Mouse (Mus musculus) stomach, postnatal 0 days (tissue): ENCODE measurements around the gene Ptpn6. TPM values are rescaled to one million over a fixed set of nuclear protein-coding genes. Genes with fewer than 3 reads are reported as not detected.

Experiments
- ATAC-seq: fragments of 200-750 bp; cut with Nextera tagmentation; 2 replicates; pipeline ENCODE4 v1.8.0; 2017; ENCODE audit not compliant: low FRiP score, low TSS enrichment
- DNase-seq: peaks from one replicate; pipeline ENCODE4 v3.0.0-alpha.2; 2016; ENCODE audit warnings: low spot score
- H3K27ac ChIP-seq: fragments of 300-500 bp; sonication (generic); replicated peaks from 2 replicates; pipeline ENCODE4 v1.5.1; 2014; ENCODE audit warnings: mild to moderate bottlenecking, control low read depth
- H3K27me3 ChIP-seq: fragments of 300-500 bp; sonication (generic); 2 replicates; pipeline ENCODE4 v1.6.1; 2014; ENCODE audit warnings: low read length; ENCODE audit not compliant: control insufficient read depth, insufficient read depth
- H3K36me3 ChIP-seq: fragments of 300-500 bp; sonication (generic); 2 replicates; pipeline ENCODE4 v1.6.1; 2014; ENCODE audit warnings: low read length, mixed read lengths; ENCODE audit not compliant: control insufficient read depth, insufficient read depth
- H3K4me1 ChIP-seq: fragments of 300-500 bp; sonication (generic); replicated peaks from 2 replicates; pipeline ENCODE4 v1.6.1; 2014; ENCODE audit warnings: antibody characterized with exemption; ENCODE audit not compliant: control insufficient read depth, insufficient read depth
- H3K4me2 ChIP-seq: fragments of 300-500 bp; sonication (generic); replicated peaks from 2 replicates; pipeline ENCODE4 v1.6.1; 2014; ENCODE audit warnings: low read depth, mild to moderate bottlenecking, control low read depth, moderate library complexity
- H3K4me3 ChIP-seq: fragments of 300-500 bp; sonication (generic); 2 replicates; pipeline ENCODE4 v1.5.1; 2014; ENCODE audit warnings: low read depth, low read length, control low read depth
- H3K9ac ChIP-seq: fragments of 300-500 bp; sonication (generic); 2 replicates; pipeline ENCODE4 v1.6.1; 2014; ENCODE audit warnings: mild to moderate bottlenecking, low read length, control low read depth, mixed read lengths
- H3K9me3 ChIP-seq: fragments of 300-500 bp; sonication (generic); 2 replicates; pipeline ENCODE4 v1.6.1; 2016; ENCODE audit warnings: low read length; ENCODE audit not compliant: control insufficient read depth
- CTCF ChIP-seq: IDR thresholded peaks from 2 replicates; pipeline ENCODE4 v1.5.1; 2016; ENCODE audit warnings: antibody characterized with exemption, low read depth, mild to moderate bottlenecking, moderate library complexity
- EP300 ChIP-seq: optimal IDR thresholded peaks from 2 replicates; pipeline ENCODE3; 2016; ENCODE audit warnings: antibody characterized with exemption
- WGBS: fragments of 180-500 bp; shearing (Covaris S2); extraction: QIAGEN DNeasy Blood & Tissue Kit; methylation state at CpG from one replicate; pipeline ENCODE4 v1.1.7; 2014; 5-methylcytosine and 5-hydroxymethylcytosine counted together
- polyA plus RNA-seq: library from polyadenylated mRNA; unstranded; fragments of >200 nt; fragmentation: Nextera tagmentation; extraction: Ambion mirVana; gene quantifications from 2 replicates; pipeline ENCODE4 v1.2.1, GENCODE M21; 2015

The Ptpn6 gene
- polyA plus RNA-seq, 1 experiment from 2014 or later = 15.8 TPM

DNA sequence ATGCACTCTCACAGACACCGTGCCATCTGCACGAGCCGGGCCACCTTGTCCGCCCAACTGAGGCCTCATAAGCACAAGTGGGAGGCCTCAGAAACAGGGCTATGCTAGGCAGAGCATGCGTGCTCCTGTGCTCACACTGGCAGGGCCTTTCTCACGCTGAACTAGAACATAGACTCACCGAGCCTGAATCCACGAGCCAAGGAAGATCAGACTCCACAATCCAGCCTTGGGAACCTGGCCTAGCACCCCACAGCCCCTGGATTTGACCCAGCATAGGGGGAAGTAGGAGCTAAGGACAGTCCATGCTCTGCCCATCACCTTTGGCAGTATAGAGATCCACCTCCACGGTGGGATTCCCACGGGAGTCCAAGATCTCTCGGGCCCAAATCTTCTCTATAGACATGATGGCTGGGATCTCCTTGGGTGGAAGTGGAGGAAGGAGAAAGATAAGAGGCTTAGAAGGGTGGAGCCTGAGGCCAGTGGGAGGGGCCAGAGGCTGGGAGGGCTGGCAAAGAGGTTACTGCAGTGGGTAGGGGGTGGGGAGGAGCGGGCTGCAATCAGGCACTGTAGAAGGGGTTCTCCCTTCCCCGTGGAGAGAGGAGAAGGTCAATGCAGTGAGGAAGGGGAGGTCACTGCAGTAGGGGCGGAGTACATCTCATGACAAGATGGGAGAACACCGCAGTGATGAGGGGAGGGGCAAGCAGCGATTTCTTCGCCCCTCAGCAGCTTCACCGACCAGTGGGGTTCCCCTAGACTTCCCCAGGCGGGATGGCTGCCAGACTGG, 29.6 kb upstream of the Ptpn6 start:
- no peaks in the 10 kb centered on the region for H3K9me3 ChIP-seq
- ATAC-seq (peak; percentile 36; the same call in 1 of the 2 replicates), DNase-seq (no peak)
- no peak overlapping the region for H3K27ac ChIP-seq
- no peaks in the 10 kb centered on the region for H3K4me1 ChIP-seq
- no peaks in the 10 kb centered on the region for H3K36me3 ChIP-seq
- peak overlapping the region; percentile 63 for H3K4me3 ChIP-seq
- TF ChIP-seq CTCF (no peak), EP300 (no peak)
- H3K9ac ChIP-seq = peak overlapping the region; percentile 65; the same call in 1 of the 2 replicates
- H3K27me3 ChIP-seq = no peaks in the 10 kb centered on the region
- 41% methylated on average over 19 of the region's 19 CpGs for WGBS
- H3K4me2 ChIP-seq = peak overlapping the region; percentile 77

GRCm38 (mm10) chr6:124767536-124767919, 29.0 kb upstream of the Ptpn6 start:
- 0 out of 2 replicates have a peak overlapping the region, but pooled peaks have one; percentile 5 for H3K4me2 ChIP-seq
- H3K9ac ChIP-seq = no peak overlapping the region
- no peak overlapping the region for H3K27ac ChIP-seq
- H3K36me3 ChIP-seq = no peaks in the 10 kb centered on the region
- no peaks in the 10 kb centered on the region for H3K27me3 ChIP-seq
- H3K4me1 ChIP-seq = no peaks in the 10 kb centered on the region
- 60% methylated on average over 4 of the region's 4 CpGs for WGBS
- H3K9me3 ChIP-seq = no peaks in the 10 kb centered on the region
- TF ChIP-seq CTCF = no peak
- TF ChIP-seq EP300 = no peak
- DNase-seq (no peak), ATAC-seq (no peak)
- no peak overlapping the region for H3K4me3 ChIP-seq

DNA sequence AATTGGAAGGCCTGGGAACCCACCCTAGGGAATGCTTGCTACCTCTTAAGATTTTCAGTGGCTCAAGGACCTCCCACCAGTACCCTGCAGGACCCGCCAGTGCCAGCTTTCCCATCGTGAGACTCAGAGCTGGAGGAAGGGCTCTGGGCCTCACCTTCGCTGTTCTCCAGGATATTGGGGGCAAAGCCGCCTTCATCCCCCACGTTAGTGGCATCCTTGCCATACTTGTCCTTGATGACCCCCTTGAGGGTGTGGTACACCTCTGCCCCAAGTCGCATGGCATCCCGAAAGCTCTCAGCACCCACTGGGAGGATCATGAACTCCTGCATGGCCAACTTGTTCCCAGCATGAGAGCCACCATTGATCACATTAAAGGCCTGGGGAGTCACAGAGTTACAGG, 27.4 kb upstream of the Ptpn6 start:
- Histone ChIP-seq H3K4me1 (no peaks in the 10 kb centered on the region), H3K27me3 (no peaks in the 10 kb centered on the region), H3K36me3 (no peaks in the 10 kb centered on the region), H3K9me3 (no peaks in the 10 kb centered on the region), H3K4me2 (no peak overlapping the region), H3K4me3 (no peak overlapping the region), H3K27ac (no peak overlapping the region), H3K9ac (no peak overlapping the region)
- 78% methylated on average over 7 of the region's 7 CpGs for WGBS
- no peak for ATAC-seq
- TF ChIP-seq EP300 (no peak), CTCF (no peak)
- no peak for DNase-seq

- WGBS = 0% methylated on average over 5 of the region's 5 CpGs
- peak; percentile 50 for ATAC-seq
- no peak overlapping the region for H3K4me3 ChIP-seq
These were observed 20.7 kb upstream of the Ptpn6 start for GRCm38 (mm10) chr6:124759259-124759658.

DNA sequence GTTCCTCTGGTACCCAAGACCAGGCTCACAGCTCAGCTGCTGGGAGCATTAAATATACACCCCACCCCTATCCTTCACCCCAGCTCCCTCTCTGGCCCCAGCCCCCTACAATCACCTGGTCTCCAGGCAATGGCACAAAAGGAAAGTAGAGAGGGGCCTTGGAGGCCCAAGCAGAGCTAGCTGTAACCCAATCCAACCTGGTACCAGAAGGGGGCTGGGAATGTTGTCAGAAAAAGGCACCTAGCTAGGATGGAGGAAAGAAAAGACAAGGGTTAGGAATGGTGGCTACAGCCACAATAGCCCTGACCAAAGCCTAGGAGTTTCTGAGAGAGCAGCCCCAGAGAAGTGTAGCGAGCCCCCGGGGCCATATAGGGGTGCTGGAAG, 20.3 kb upstream of the Ptpn6 start:
- no peak overlapping the region for H3K4me3 ChIP-seq
- DNase-seq = no peak

More at GRCm38 (mm10) chr6:124759259-124759658, 20.7 kb upstream of the Ptpn6 start:
- Histone ChIP-seq H3K9me3 (no peaks in the 10 kb centered on the region), H3K27me3 (no peaks in the 10 kb centered on the region), H3K36me3 (no peaks in the 10 kb centered on the region), H3K27ac (peak overlapping the region; percentile 97), H3K4me1 (peaks cover 10% of the 10 kb centered on the region), H3K9ac (peak overlapping the region; percentile 43), H3K4me2 (peak overlapping the region; percentile 72)
- peak; percentile 91 for DNase-seq
- TF ChIP-seq CTCF (peak; percentile 97), EP300 (no peak)

More for the DNA sequence above, 20.3 kb upstream of the Ptpn6 start:
- H3K4me2 ChIP-seq = peak overlapping the region; percentile 72
- peak overlapping the region; percentile 97 for H3K27ac ChIP-seq
- TF ChIP-seq CTCF = no peak
- no peak for TF ChIP-seq EP300
- peak overlapping the region; percentile 43 for H3K9ac ChIP-seq
- no peaks in the 10 kb centered on the region for H3K9me3 ChIP-seq
- WGBS = 36% methylated on average over 2 of the region's 2 CpGs
- ATAC-seq = no peak
- H3K36me3 ChIP-seq = no peaks in the 10 kb centered on the region
- H3K27me3 ChIP-seq = no peaks in the 10 kb centered on the region
- peaks cover 10% of the 10 kb centered on the region for H3K4me1 ChIP-seq
